Mouse (Mus musculus): Measurements from ENCODE around the gene Rtl10. TPM values are rescaled to one million over a fixed set of nuclear protein-coding genes. Genes with fewer than 3 reads are reported as not detected.
A peak's percentile ranks its signal among the peaks of the same experiment; 100 is the strongest.

Rtl10 gene
- polyA plus RNA-seq, 1 experiment from 2014 or later, result 9.1 TPM

- DNase-seq (ENCODE audit: low read depth, low spot score) (no peak), ATAC-seq (no peak)
- no peaks in the 10 kb centered on the region for H3K27me3 ChIP-seq
- CTCF ChIA-PET, result interaction anchor here (1.2 to 2.3 kb wide), 4 partner anchors 9 to 148 kb away, joined by 3 to 8 read pairs (median 6); no protein-coding TSS in a partner anchor
- in situ Hi-C loops (cut with MboI; ENCODE audit: low pct_unique_long_range_greater_than_20kb), result no loop called here
- POLR2A ChIA-PET, result no interaction called here
- no peak for TF ChIP-seq CTCF (IDR thresholded peaks at IDR 0.05)
Measured at GRCm38 (mm10) chr16:18462031-18462430, 36.7 kb upstream of the Rtl10 start.

GRCm38 (mm10) chr16:18462598-18462997 is 36.1 kb upstream of the Rtl10 start:
- no peaks in the 10 kb centered on the region for H3K27me3 ChIP-seq
- in situ Hi-C loops (cut with MboI; ENCODE audit: low pct_unique_long_range_greater_than_20kb), result no loop called here
- CTCF ChIA-PET, result interaction anchor here (1.2 to 2.3 kb wide), 2 partner anchors 9 to 18 kb away, joined by 4 to 8 read pairs; no protein-coding TSS in a partner anchor
- no peak for TF ChIP-seq CTCF (IDR thresholded peaks at IDR 0.05)
- POLR2A ChIA-PET, result no interaction called here
- ATAC-seq (no peak), DNase-seq (ENCODE audit: low read depth, low spot score) (no peak)

GRCm38 (mm10) chr16:18464271-18464670 is 34.4 kb upstream of the Rtl10 start:
- TF ChIP-seq CTCF (IDR thresholded peaks at IDR 0.05), result no peak
- ChIA-PET POLR2A (no interaction called here), CTCF (interaction anchor here (1.3 kb wide), 1 partner anchor 9 kb away, joined by 3 read pairs; no protein-coding TSS in a partner anchor)
- DNase-seq (ENCODE audit: low read depth, low spot score), result no peak
- no peaks in the 10 kb centered on the region for H3K27me3 ChIP-seq
- in situ Hi-C loops (cut with MboI; ENCODE audit: low pct_unique_long_range_greater_than_20kb), result no loop called here
- ATAC-seq, result no peak

- DNase-seq (ENCODE audit: low read depth, low spot score), result no peak
- ATAC-seq, result no peak
- ChIA-PET CTCF (interaction anchor here (1.0 to 1.6 kb wide), 5 partner anchors 9 to 144 kb away, joined by 3 to 8 read pairs (median 4); no protein-coding TSS in a partner anchor), POLR2A (interaction anchor here (0.6 to 2.4 kb wide), 2 partner anchors 11 to 216 kb away, joined by 3 to 14 read pairs; no protein-coding TSS in a partner anchor)
- H3K27me3 ChIP-seq, result no peaks in the 10 kb centered on the region
- in situ Hi-C loops (cut with MboI; ENCODE audit: low pct_unique_long_range_greater_than_20kb), result no loop called here
- no peak for TF ChIP-seq CTCF (IDR thresholded peaks at IDR 0.05)
Measured at GRCm38 (mm10) chr16:18470829-18471228, 27.9 kb upstream of the Rtl10 start.

GRCm38 (mm10) chr16:18471381-18471955 is 27.2 kb upstream of the Rtl10 start:
- in situ Hi-C loops (cut with MboI; ENCODE audit: low pct_unique_long_range_greater_than_20kb), result no loop called here
- H3K27me3 ChIP-seq, result no peaks in the 10 kb centered on the region
- ChIA-PET POLR2A (interaction anchor here (2.4 kb wide), 1 partner anchor 12 kb away, joined by 14 read pairs; no protein-coding TSS in a partner anchor), CTCF (interaction anchor here (0.8 to 1.6 kb wide), 9 partner anchors 10 to 147 kb away, joined by 3 to 8 read pairs (median 4); no protein-coding TSS in a partner anchor)
- DNase-seq (ENCODE audit: low read depth, low spot score) (peak; percentile 81), ATAC-seq (peak; percentile 86)
- no peak for TF ChIP-seq CTCF (IDR thresholded peaks at IDR 0.05)

GRCm38 (mm10) chr16:18471976-18472375 is 26.7 kb upstream of the Rtl10 start:
- ChIA-PET CTCF (interaction anchor here (0.8 to 1.6 kb wide), 7 partner anchors 11 to 146 kb away, joined by 3 to 8 read pairs (median 4); no protein-coding TSS in a partner anchor), POLR2A (interaction anchor here (2.4 kb wide), 1 partner anchor 12 kb away, joined by 14 read pairs; no protein-coding TSS in a partner anchor)
- in situ Hi-C loops (cut with MboI; ENCODE audit: low pct_unique_long_range_greater_than_20kb), result no loop called here
- DNase-seq (ENCODE audit: low read depth, low spot score) (no peak), ATAC-seq (no peak)
- TF ChIP-seq CTCF (IDR thresholded peaks at IDR 0.05), result no peak
- H3K27me3 ChIP-seq, result no peaks in the 10 kb centered on the region

GRCm38 (mm10) chr16:18472416-18472815 is 26.3 kb upstream of the Rtl10 start:
- TF ChIP-seq CTCF (IDR thresholded peaks at IDR 0.05), result no peak
- POLR2A ChIA-PET, result interaction anchor here (2.4 kb wide), 1 partner anchor 13 kb away, joined by 14 read pairs; no protein-coding TSS in a partner anchor
- in situ Hi-C loops (cut with MboI; ENCODE audit: low pct_unique_long_range_greater_than_20kb), result no loop called here
- DNase-seq (ENCODE audit: low read depth, low spot score) (no peak), ATAC-seq (no peak)
- CTCF ChIA-PET, result interaction anchor here (0.8 to 1.4 kb wide), 2 partner anchors 30 to 108 kb away, joined by 3 read pairs; no protein-coding TSS in a partner anchor
- no peaks in the 10 kb centered on the region for H3K27me3 ChIP-seq

GRCm38 (mm10) chr16:18472976-18473375 is 25.7 kb upstream of the Rtl10 start:
- DNase-seq (ENCODE audit: low read depth, low spot score) (no peak), ATAC-seq (no peak)
- no peak for TF ChIP-seq CTCF (IDR thresholded peaks at IDR 0.05)
- in situ Hi-C loops (cut with MboI; ENCODE audit: low pct_unique_long_range_greater_than_20kb), result no loop called here
- no peaks in the 10 kb centered on the region for H3K27me3 ChIP-seq
- CTCF ChIA-PET, result interaction anchor here (1.2 kb wide), 1 partner anchor 9 kb away, joined by 3 read pairs; no protein-coding TSS in a partner anchor
- POLR2A ChIA-PET, result interaction anchor here (2.4 kb wide), 1 partner anchor 13 kb away, joined by 14 read pairs; no protein-coding TSS in a partner anchor

- DNase-seq (ENCODE audit: low read depth, low spot score) (no peak), ATAC-seq (no peak)
- no peak for TF ChIP-seq CTCF (IDR thresholded peaks at IDR 0.05)
- in situ Hi-C loops (cut with MboI; ENCODE audit: low pct_unique_long_range_greater_than_20kb), result no loop called here
- no peaks in the 10 kb centered on the region for H3K27me3 ChIP-seq
- ChIA-PET CTCF (interaction anchor here (0.8 to 1.2 kb wide), 2 partner anchors 10 to 30 kb away, joined by 3 to 5 read pairs; no protein-coding TSS in a partner anchor), POLR2A (interaction anchor here (1.3 kb wide), 1 partner anchor 19 kb away, joined by 5 read pairs; no protein-coding TSS in a partner anchor)
Measured at GRCm38 (mm10) chr16:18474021-18474420, 24.7 kb upstream of the Rtl10 start.

GRCm38 (mm10) chr16:18477996-18478395 is 20.7 kb upstream of the Rtl10 start:
- in situ Hi-C loops (cut with MboI; ENCODE audit: low pct_unique_long_range_greater_than_20kb), result no loop called here
- TF ChIP-seq CTCF (IDR thresholded peaks at IDR 0.05), result no peak
- ChIA-PET CTCF (interaction anchor here (1.3 to 1.4 kb wide), 2 partner anchors 34 to 39 kb away, joined by 3 to 5 read pairs; no protein-coding TSS in a partner anchor), POLR2A (interaction anchor here (0.6 kb wide), 1 partner anchor 86 kb away, joined by 4 read pairs; no protein-coding TSS in a partner anchor)
- DNase-seq (ENCODE audit: low read depth, low spot score) (no peak), ATAC-seq (no peak)
- no peaks in the 10 kb centered on the region for H3K27me3 ChIP-seq

Measured in Patski (cell line).